Mouse (Mus musculus) granulocyte monocyte progenitor cell, adult 5-6 weeks (primary cell): ENCODE data around the gene Hsd11b1. TPM values are rescaled to one million over a fixed set of nuclear protein-coding genes. Genes with fewer than 3 reads are reported as not detected.

Experiments
- ATAC-seq: replicated peaks from 2 replicates; pipeline ENCODE4 v1.8.0; 2016; ENCODE audit warnings: mild to moderate bottlenecking, moderate TSS enrichment, inconsistent platforms; ENCODE audit not compliant: poor library complexity, severe bottlenecking
- total RNA-seq, 2 experiments: library from RNA; stranded (forward) in 1 of 2; stranded (reverse) in 1 of 2; fragments of 200-712, 200-1000 nt in 1 of 2; fragments of >200 nt in 1 of 2; fragmentation: Nextera tagmentation in 1 of 2; gene quantifications; 2 replicates each; pipeline ENCODE4 v1.2.3; 2014 to 2017

Gene Hsd11b1
- total RNA-seq, 2 experiments from 2014 or later = 31.4 to 43.7 TPM

- ATAC-seq = peak; percentile 49
Measured at GRCm38 (mm10) chr1:193207503-193207902, 56.4 kb downstream of the Hsd11b1 start, which contains the start of gene Lamb3. TSS of gene Lamb3 (plus strand) at chr1:193207699.

- ATAC-seq = no peak
Measured at GRCm38 (mm10) chr1:193205431-193205830, 58.4 kb downstream of the Hsd11b1 start.

GRCm38 (mm10) chr1:193203821-193204220 is 60.1 kb downstream of the Hsd11b1 start:
- no peak for ATAC-seq

- ATAC-seq = peak; percentile 87
Measured at GRCm38 (mm10) chr1:193201383-193201778, 62.5 kb downstream of the Hsd11b1 start, which contains the start of gene Traf3ip3. TSS of gene Traf3ip3 (minus strand) at chr1:193201703.

DNA sequence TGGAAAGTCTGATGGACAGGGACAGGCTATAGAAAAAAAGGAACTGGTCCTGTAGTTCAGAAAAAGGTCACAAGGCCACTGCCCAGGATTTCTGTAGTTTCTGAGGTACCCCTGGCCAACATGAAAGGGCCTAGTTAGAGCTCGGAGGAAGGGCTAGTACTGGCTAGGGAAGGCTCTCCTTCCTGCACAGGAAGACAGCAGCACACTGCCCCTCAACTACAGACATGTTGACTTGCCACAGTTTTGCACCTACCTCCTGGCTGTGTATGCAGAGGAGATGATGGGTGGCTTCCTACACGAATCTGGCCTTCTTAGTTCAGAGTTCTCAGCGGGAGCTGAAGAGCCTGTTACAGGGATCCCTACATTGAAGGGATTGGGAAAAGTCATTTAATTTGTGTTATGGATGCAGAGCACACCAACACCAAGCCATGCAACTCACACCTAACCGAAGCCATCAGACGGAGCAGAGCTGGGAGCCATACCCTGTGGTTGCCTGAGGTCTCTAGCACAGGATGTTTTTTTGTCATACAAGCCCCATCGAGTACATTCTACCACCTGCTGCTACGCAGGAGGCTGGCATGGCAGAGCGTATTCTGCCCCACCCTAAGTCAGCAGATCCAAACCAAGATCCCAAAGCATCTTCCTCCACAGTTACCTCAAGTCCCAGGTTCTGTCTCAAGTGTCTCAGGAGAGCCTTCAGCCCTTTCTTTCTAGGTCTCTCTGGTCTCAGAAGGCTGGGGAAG is 63.1 kb downstream of the Hsd11b1 start:
- ATAC-seq = peak; percentile 31

DNA sequence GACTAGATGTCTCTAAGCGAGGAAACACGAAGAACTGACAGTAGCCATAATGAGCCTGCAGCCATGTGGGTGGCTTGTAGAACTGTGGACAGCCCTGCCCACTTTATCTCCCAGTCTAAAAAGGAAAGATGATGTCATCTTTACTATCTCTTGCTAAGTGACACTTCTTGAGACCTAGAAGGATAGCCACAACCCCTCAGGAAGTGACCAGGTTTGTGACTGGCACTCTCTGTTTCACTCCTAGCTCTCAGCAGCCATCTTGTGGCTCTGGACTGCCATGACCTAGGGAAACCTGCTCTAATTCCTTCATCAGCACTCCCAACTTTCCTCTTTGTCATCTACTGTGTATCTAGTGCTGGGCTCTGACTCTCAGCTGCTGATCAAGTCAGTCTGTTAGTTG is 65.6 kb downstream of the Hsd11b1 start:
- ATAC-seq = peak; percentile 21

DNA sequence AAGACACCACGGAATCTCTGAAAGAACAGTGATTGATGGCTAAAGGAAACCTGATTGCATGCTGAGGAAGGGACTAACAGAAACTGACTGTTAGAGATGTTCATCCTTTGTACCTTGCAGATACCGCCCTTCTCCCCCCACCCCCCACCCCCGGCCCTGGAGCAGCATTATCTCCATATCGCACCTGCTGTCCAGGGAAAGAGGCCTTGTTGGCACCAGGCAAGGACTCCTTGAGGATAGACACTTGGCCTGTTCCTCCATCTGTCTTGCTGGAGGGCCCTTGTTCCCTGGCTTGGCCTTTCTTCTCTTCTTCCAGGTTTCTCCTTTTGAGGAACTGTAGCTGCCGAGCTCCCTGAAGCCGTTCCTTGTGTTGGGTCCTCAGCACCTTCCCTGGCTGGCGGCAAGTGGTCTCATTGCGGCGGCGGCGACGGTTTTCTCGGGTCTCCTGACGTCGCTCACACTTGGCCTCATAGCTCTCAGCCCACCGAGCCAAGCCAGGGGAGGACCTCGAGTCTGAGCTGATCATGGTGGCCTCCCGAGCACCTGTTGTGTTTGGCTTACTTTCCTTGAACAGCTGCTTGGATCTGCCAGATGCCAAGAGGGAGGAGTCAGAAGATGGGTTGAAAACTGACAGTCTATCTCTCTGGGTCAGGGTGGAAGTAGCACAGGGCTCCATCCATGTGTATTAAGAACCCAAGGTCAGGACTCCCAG is 66.2 kb downstream of the Hsd11b1 start:
- no peak for ATAC-seq

DNA sequence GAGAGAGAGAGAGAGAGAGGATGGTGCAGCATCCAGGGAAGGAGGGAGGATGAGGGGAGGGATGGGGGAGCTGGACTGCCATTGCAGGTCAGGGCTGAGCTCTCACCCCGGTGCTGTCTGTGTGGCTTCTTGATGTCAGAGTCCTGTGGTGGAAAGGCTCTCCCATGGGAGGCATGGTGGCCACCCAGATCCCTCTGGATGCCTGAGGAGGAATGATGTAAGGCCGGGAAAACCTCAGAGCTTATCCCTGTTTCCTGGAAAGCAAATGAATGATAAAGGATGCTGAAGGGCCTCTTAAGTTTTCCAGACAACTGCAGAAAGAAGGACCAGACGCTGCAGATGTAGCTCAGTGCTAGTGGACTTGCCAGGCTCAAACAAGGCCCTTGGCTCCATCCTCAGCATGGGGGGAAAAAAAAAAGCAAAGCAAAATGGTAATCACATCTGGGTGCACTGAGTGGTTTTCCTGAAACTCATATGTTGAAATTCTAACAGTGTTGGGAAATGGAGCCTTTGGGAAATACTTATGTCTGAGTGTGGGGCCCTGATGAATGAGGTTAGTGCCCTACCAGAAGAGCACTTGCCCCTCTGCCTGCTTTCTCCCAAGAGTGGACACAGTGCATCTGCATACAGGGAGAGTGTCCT is 68.6 kb downstream of the Hsd11b1 start:
- ATAC-seq = no peak

GRCm38 (mm10) chr1:193194416-193195140 is 69.3 kb downstream of the Hsd11b1 start:
- no peak for ATAC-seq

DNA sequence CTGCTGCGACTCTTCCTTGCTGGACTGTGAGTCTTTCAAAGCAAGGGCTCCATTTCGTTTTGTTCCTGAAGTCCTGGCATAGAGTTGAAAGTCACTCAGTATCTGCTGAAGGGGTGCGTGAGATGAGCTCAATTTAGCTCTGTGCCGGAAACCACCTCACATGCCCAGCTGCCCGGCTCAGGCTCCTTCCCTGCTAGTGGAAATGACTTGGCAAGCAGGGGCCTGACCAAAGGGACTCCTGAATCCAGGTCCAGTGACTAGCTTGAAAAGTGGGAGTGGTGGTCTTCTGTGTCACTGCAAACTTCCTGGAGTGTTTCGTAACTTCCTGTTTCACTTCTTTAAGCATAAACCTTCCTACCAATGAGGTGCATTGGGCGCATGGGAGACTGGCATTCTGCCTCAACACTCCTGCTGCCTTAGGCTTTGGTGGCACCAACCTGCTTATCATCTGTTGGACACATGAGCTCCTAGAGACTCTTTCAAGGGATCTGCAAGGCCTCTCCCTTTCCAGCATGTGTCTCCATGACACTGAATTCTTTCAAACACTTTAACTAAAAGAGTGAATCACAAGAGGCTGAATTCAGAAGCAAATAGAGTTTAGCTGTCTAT is 72.1 kb downstream of the Hsd11b1 start:
- peak; percentile 96 for ATAC-seq

DNA sequence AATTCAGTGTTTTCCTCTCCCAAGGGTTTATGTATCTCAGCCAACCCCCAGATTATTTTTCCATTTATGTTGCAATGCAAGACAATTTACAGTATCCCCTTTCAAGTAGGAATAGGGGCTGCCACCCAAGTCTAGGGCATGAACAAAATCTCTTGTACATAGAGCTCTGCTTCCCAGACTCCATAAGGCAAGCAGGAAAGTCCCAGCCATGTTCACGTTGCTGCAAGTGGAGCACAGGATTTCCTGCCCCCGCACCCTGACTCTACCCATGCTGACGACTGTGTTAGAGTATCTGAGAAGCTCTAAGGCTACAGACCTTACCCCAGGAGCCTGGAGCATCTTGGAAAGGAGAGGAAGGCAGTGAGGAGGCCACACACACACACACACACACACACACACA is 74.1 kb downstream of the Hsd11b1 start:
- ATAC-seq = no peak

GRCm38 (mm10) chr1:193189151-193189621 is 74.7 kb downstream of the Hsd11b1 start:
- no peak for ATAC-seq

GRCm38 (mm10) chr1:193188257-193188656 is 75.6 kb downstream of the Hsd11b1 start:
- ATAC-seq = no peak

DNA sequence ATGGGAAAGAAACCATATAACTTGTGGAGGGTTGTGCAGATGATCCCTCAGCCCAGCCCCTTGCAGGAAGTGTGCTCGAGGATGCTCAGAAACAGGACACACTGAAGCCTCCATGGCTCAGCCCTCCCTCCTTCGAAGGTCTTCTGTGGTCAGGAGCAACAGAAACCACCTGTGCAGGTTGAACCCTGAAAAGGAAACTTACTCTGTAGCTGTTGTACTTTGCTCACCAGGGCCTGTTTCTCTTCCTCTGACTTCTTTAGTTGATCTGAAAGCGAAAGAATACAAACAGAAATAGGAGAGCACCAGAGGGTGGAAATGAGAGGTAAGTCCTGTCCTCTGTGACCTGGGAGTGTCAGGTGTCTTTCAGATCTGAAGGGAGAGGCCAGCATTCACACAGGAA is 82.8 kb downstream of the Hsd11b1 start:
- no peak for ATAC-seq

DNA sequence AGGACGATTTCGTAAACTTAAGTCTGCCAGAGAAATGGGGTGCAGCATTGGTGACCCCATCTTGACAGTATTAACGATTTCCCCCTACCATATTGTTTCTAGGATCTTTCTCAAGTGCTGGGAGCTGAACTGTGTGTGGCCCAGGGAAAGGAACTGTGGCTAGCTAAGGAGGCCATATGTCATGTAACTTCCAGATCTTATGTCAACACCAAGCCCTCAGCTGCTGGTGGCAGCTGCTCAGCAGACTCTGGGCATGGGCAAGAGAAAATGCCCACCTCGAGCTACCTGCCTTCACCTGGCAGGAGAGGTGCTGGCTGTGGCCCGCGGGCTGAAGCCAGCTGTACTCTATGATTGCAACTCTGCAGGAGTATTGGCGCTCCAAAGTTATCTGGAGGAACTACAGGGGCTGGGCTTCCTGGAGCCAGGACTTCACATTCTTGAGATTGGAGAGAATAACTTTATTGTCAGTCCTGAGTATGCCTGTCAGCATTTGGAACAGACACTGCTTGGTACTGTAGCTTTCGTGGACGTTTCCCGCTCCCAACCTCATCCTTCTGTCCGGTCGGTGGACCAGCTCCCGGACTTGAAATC is 89.6 kb downstream of the Hsd11b1 start:
- ATAC-seq = peak; percentile 8; the same call in 1 of the 2 replicates

DNA sequence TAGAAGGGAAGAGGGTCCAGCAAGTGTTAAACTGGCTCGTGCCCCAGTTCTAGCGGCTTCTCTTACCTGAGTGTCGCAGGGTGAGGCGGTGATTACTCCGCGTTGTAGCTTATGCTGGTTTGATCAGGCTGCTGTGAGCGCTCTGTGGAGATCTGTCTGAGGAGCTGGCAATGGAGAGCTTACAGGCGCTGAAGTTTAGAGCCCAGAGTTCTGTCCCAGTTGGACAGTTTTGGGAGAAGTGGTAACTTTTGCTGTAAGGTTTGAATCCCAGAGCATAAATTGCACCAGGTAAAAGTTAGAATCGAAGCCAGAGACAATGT is 90.1 kb downstream of the Hsd11b1 start:
- no peak for ATAC-seq

GRCm38 (mm10) chr1:193172991-193173809 is 90.7 kb downstream of the Hsd11b1 start:
- ATAC-seq = peak; percentile 87
